Mouse (Mus musculus) midbrain, embryonic 14.5 days (tissue): ENCODE data around the gene Dmrt2. TPM values are rescaled to one million over a fixed set of nuclear protein-coding genes. Genes with fewer than 3 reads are reported as not detected.
A peak's percentile ranks its signal among the peaks of the same experiment; 100 is the strongest.

Experiments
- ATAC-seq: fragments of 200-750 bp; cut with Nextera tagmentation; 2 replicates; pipeline ENCODE4 v1.8.0; 2017; ENCODE audit warnings: moderate number of reproducible peaks, moderate library complexity; ENCODE audit not compliant: low FRiP score, low TSS enrichment
- DNase-seq: peaks from one replicate; pipeline ENCODE4 v3.0.0-alpha.2; 2015
- H3K27ac ChIP-seq: fragments of 300-500 bp; sonication (generic); replicated peaks from 2 replicates; pipeline ENCODE4 v1.5.1; 2014; ENCODE audit warnings: mild to moderate bottlenecking, low read depth, low read length, moderate library complexity
- H3K27me3 ChIP-seq: fragments of 300-500 bp; sonication (generic); 2 replicates; pipeline ENCODE4 v1.6.1; 2014; ENCODE audit warnings: low read length, control low read depth, mixed read lengths; ENCODE audit not compliant: control insufficient read depth, insufficient read depth
- H3K36me3 ChIP-seq: fragments of 300-500 bp; sonication (generic); 2 replicates; pipeline ENCODE4 v1.6.1; 2014; ENCODE audit warnings: low read length, control low read depth; ENCODE audit not compliant: control insufficient read depth, insufficient read depth
- H3K4me1 ChIP-seq: fragments of 300-500 bp; sonication (generic); 2 replicates; pipeline ENCODE4 v1.6.1; 2014; ENCODE audit warnings: mild to moderate bottlenecking, antibody characterized with exemption, low read length, control low read depth; ENCODE audit not compliant: control insufficient read depth, insufficient read depth
- H3K4me2 ChIP-seq: fragments of 300-500 bp; sonication (generic); 2 replicates; pipeline ENCODE4 v1.6.1; 2014; ENCODE audit warnings: mild to moderate bottlenecking, low read length, moderate library complexity
- H3K4me3 ChIP-seq: fragments of 300-500 bp; sonication (generic); replicated peaks from 2 replicates; pipeline ENCODE4 v1.5.1; 2014; ENCODE audit warnings: low read depth, low read length
- H3K9ac ChIP-seq: fragments of 300-500 bp; sonication (generic); replicated peaks from 2 replicates; pipeline ENCODE4 v1.6.1; 2014; ENCODE audit warnings: mild to moderate bottlenecking, low read length, moderate library complexity
- H3K9me3 ChIP-seq: fragments of 300-500 bp; sonication (generic); 2 replicates; pipeline ENCODE4 v1.6.1; 2016; ENCODE audit warnings: low read length, control low read depth, mixed read lengths; ENCODE audit not compliant: control insufficient read depth
- WGBS: fragments of 180-500 bp; shearing (Covaris S2); extraction: QIAGEN DNeasy Blood & Tissue Kit; methylation state at CpG from one replicate; pipeline ENCODE4 v1.1.7; 2014; 5-methylcytosine and 5-hydroxymethylcytosine counted together
- polyA plus RNA-seq: library from polyadenylated mRNA; unstranded; fragments of >200 nt; fragmentation: Nextera tagmentation; extraction: Ambion mirVana; gene quantifications from 2 replicates; pipeline ENCODE4 v1.2.1, GENCODE M21; 2014

Dmrt2 gene
- polyA plus RNA-seq, 1 experiment from 2014 or later, result not detected

GRCm38 (mm10) chr19:25673224-25674055 is 1.2 kb downstream of the Dmrt2 start:
- Histone ChIP-seq H3K27ac (no peak overlapping the region), H3K4me1 (peaks cover 18% of the 10 kb centered on the region), H3K4me2 (peak overlapping the region; percentile 57), H3K4me3 (peak overlapping the region; percentile 29), H3K9me3 (no peaks in the 10 kb centered on the region), H3K27me3 (peaks cover 99% of the 10 kb centered on the region), H3K9ac (peak overlapping the region; percentile 23; the same call in 1 of the 2 replicates), H3K36me3 (no peaks in the 10 kb centered on the region)
- no peak for ATAC-seq
- under 1% methylated on average over 65 of the region's 66 CpGs for WGBS
- DNase-seq, result peak; percentile 60

- Histone ChIP-seq H3K27me3 (peaks cover 95% of the 10 kb centered on the region), H3K4me2 (peak overlapping the region; percentile 57), H3K9me3 (no peaks in the 10 kb centered on the region), H3K36me3 (no peaks in the 10 kb centered on the region), H3K4me1 (peaks cover 18% of the 10 kb centered on the region), H3K9ac (no peak overlapping the region), H3K4me3 (peak overlapping the region; percentile 29), H3K27ac (no peak overlapping the region)
- no peak for ATAC-seq
- 1% methylated on average over 15 of the region's 15 CpGs for WGBS
- DNase-seq, result no peak
These were observed 1.8 kb downstream of the Dmrt2 start for GRCm38 (mm10) chr19:25674056-25674420.

GRCm38 (mm10) chr19:25674744-25675143 is 2.5 kb downstream of the Dmrt2 start:
- Histone ChIP-seq H3K27ac (no peak overlapping the region), H3K4me2 (no peak overlapping the region), H3K4me1 (peaks cover 18% of the 10 kb centered on the region), H3K36me3 (no peaks in the 10 kb centered on the region), H3K9me3 (no peaks in the 10 kb centered on the region), H3K9ac (no peak overlapping the region), H3K4me3 (no peak overlapping the region), H3K27me3 (peaks cover 88% of the 10 kb centered on the region)
- ATAC-seq, result no peak
- 2% methylated on average over 8 of the region's 8 CpGs for WGBS
- peak; percentile 14 for DNase-seq

- Histone ChIP-seq H3K27me3 (peaks cover 81% of the 10 kb centered on the region), H3K9me3 (no peaks in the 10 kb centered on the region), H3K4me2 (no peak overlapping the region), H3K4me1 (peaks cover 18% of the 10 kb centered on the region), H3K27ac (no peak overlapping the region), H3K9ac (no peak overlapping the region), H3K36me3 (no peaks in the 10 kb centered on the region), H3K4me3 (no peak overlapping the region)
- no peak for DNase-seq
- WGBS, result 3% methylated on average over 9 of the region's 9 CpGs
- ATAC-seq, result no peak
These were observed 3.7 kb downstream of the Dmrt2 start for GRCm38 (mm10) chr19:25675866-25676440.

GRCm38 (mm10) chr19:25698850-25699249 is 26.6 kb downstream of the Dmrt2 start:
- H3K27me3 ChIP-seq, result no peaks in the 10 kb centered on the region
- WGBS, result 73% methylated on average over 14 of the region's 14 CpGs
- H3K27ac ChIP-seq, result no peak overlapping the region
- H3K36me3 ChIP-seq, result no peaks in the 10 kb centered on the region
- H3K4me2 ChIP-seq, result no peak overlapping the region
- no peaks in the 10 kb centered on the region for H3K9me3 ChIP-seq
- H3K4me3 ChIP-seq, result no peak overlapping the region
- H3K9ac ChIP-seq, result no peak overlapping the region
- H3K4me1 ChIP-seq, result no peaks in the 10 kb centered on the region
- no peak for DNase-seq
- ATAC-seq, result no peak

GRCm38 (mm10) chr19:25713382-25713781 is 41.2 kb downstream of the Dmrt2 start:
- ATAC-seq, result peak; percentile 46; the same call in 1 of the 2 replicates
- no peak overlapping the region for H3K9ac ChIP-seq
- no peak overlapping the region for H3K4me2 ChIP-seq
- no peaks in the 10 kb centered on the region for H3K4me1 ChIP-seq
- H3K27me3 ChIP-seq, result no peaks in the 10 kb centered on the region
- DNase-seq, result peak; percentile 78
- no peaks in the 10 kb centered on the region for H3K9me3 ChIP-seq
- WGBS, result 18% methylated on average over 8 of the region's 8 CpGs
- H3K4me3 ChIP-seq, result no peak overlapping the region
- H3K27ac ChIP-seq, result no peak overlapping the region
- H3K36me3 ChIP-seq, result no peaks in the 10 kb centered on the region

GRCm38 (mm10) chr19:25714927-25715326 is 42.7 kb downstream of the Dmrt2 start:
- Histone ChIP-seq H3K36me3 (no peaks in the 10 kb centered on the region), H3K4me3 (no peak overlapping the region), H3K27ac (no peak overlapping the region), H3K9me3 (no peaks in the 10 kb centered on the region), H3K4me1 (no peaks in the 10 kb centered on the region), H3K9ac (no peak overlapping the region), H3K4me2 (no peak overlapping the region), H3K27me3 (no peaks in the 10 kb centered on the region)
- ATAC-seq, result no peak
- no peak for DNase-seq
- WGBS, result 36% methylated on average over 2 of the region's 2 CpGs

- no peaks in the 10 kb centered on the region for H3K27me3 ChIP-seq
- no peaks in the 10 kb centered on the region for H3K9me3 ChIP-seq
- no peaks in the 10 kb centered on the region for H3K36me3 ChIP-seq
- no peak overlapping the region for H3K4me3 ChIP-seq
- no peak overlapping the region for H3K9ac ChIP-seq
- 36% methylated on average over 5 of the region's 5 CpGs for WGBS
- ATAC-seq (no peak), DNase-seq (no peak)
- no peak overlapping the region for H3K27ac ChIP-seq
- H3K4me2 ChIP-seq, result no peak overlapping the region
- H3K4me1 ChIP-seq, result no peaks in the 10 kb centered on the region
These were observed 50.4 kb downstream of the Dmrt2 start for GRCm38 (mm10) chr19:25722616-25723015.
